Mouse (Mus musculus) cortical plate, adult 2 months (tissue): ENCODE data around the gene Oaz2.

Source experiments
- CTCF ChIP-seq: fragments of 200-500 bp; IDR thresholded peaks from 2 replicates; pipeline ENCODE4 v1.5.1; 2011; ENCODE audit warnings: mild to moderate bottlenecking, control low read depth, low read length; ENCODE audit not compliant: insufficient read depth; ENCODE audit errors: extremely low read depth
- POLR2A ChIP-seq: fragments of 200-500 bp; IDR thresholded peaks from 2 replicates; pipeline ENCODE4 v1.6.1; 2011; ENCODE audit warnings: mild to moderate bottlenecking, low read length, control low read depth; ENCODE audit not compliant: insufficient read depth; ENCODE audit errors: extremely low read depth

GRCm38 (mm10) chr9:65734931-65735330, 67.1 kb downstream of the Oaz2 start:
- TF ChIP-seq CTCF (no peak), POLR2A (no peak)
